Mouse (Mus musculus): Measurements from ENCODE around the gene Ltbp1. TPM values are rescaled to one million over a fixed set of nuclear protein-coding genes. Genes with fewer than 3 reads are reported as not detected.

Ltbp1 gene
- polyA plus RNA-seq, 1 experiment from 2014 or later, result 4.2 TPM

DNA sequence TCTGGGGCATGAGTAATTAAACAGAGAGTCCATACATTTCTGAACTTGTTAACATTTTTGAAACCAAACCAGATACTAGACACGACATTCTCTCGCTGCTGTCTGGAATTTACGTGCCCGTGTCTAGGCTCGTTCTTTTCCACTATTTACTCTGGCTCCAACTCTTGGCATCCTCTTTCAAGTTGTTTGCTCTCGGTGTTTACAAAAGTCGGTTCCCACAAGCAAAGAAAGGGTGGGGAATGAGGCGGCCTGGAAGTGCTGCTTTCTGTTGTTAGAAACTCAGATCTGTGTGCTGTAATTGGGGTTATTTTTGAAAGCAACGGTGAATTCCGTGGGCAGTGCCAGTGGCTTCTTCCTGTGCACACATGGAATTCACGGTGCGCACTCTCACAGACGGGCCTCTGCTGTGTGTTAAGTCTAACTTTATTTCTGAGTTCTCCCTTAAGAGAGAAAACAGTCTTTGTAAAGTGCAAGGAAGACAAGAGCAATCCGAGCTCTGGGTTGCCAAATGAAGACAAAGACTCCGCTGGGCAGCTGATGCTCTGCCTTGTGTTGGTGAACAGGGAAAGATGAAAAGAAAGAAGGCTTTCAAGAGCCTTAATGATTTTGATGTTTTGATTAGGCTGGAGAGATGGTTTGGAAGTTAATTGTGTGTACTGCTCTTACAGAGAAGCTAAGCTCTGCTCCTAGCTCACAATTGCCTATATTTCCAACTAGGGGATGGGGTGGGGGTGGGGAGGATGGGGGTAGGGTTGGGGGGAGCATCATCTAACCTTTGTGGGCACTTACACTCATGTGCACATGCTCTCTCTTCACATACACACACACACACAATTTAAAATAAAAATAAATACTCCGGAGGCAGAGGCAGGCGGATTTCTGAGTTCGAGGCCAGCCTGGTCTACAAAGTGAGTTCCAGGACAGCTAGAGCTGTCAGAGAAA is 302.0 kb downstream of the Ltbp1 start:
- no peaks in the 10 kb centered on the region for H3K4me1 ChIP-seq (replicated peaks; ENCODE audit: control insufficient read depth, insufficient read depth, low read length)
- no peaks in the 10 kb centered on the region for H3K9me3 ChIP-seq (ENCODE audit: control insufficient read depth, low read length)
- no peak overlapping the region for H3K9ac ChIP-seq (ENCODE audit: low read length)
- no peaks in the 10 kb centered on the region for H3K27me3 ChIP-seq (ENCODE audit: control insufficient read depth, insufficient read depth, low read length)
- ATAC-seq (replicated peaks; ENCODE audit: low FRiP score) (peak; percentile 66), DNase-seq (ENCODE audit: low spot score) (no peak)
- H3K4me2 ChIP-seq (ENCODE audit: low read depth, low read length, severe bottlenecking), result no peak overlapping the region
- H3K4me3 ChIP-seq (ENCODE audit: low read depth, low read length), result no peak overlapping the region
- H3K27ac ChIP-seq (ENCODE audit: low read depth, low read length), result no peak overlapping the region
- no peaks in the 10 kb centered on the region for H3K36me3 ChIP-seq (ENCODE audit: control insufficient read depth, insufficient read depth, low read length)
- 54% methylated on average over 18 of the region's 18 CpGs for WGBS

DNA sequence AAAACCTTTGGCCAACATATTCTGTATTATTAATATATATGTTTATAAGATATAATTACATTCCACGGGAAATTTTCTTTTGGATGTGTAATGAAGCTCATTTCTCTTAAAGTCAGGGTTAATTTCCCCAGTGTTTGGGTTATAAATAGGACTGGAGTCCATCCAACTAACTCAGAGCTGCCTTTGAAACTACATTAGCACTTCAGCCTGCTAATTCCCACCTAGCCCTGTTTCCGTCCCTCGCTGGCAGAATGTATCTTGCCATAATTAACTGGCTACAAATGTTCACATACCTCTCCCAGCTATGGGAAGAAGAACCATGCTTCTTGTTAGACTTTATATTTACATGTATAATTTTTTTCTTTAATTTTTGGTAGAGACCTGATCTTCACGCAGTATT is 311.7 kb downstream of the Ltbp1 start:
- Histone ChIP-seq H3K4me3 (ENCODE audit: low read depth, low read length) (no peak overlapping the region), H3K9ac (ENCODE audit: low read length) (no peak overlapping the region), H3K27ac (ENCODE audit: low read depth, low read length) (no peak overlapping the region), H3K36me3 (ENCODE audit: control insufficient read depth, insufficient read depth, low read length) (no peaks in the 10 kb centered on the region), H3K4me1 (replicated peaks; ENCODE audit: control insufficient read depth, insufficient read depth, low read length) (no peaks in the 10 kb centered on the region), H3K9me3 (ENCODE audit: control insufficient read depth, low read length) (no peaks in the 10 kb centered on the region), H3K4me2 (ENCODE audit: low read depth, low read length, severe bottlenecking) (no peak overlapping the region), H3K27me3 (ENCODE audit: control insufficient read depth, insufficient read depth, low read length) (no peaks in the 10 kb centered on the region)
- WGBS, result 91% methylated on average over 4 of the region's 4 CpGs
- no peak for ATAC-seq (replicated peaks; ENCODE audit: low FRiP score)
- no peak for DNase-seq (ENCODE audit: low spot score)

DNA sequence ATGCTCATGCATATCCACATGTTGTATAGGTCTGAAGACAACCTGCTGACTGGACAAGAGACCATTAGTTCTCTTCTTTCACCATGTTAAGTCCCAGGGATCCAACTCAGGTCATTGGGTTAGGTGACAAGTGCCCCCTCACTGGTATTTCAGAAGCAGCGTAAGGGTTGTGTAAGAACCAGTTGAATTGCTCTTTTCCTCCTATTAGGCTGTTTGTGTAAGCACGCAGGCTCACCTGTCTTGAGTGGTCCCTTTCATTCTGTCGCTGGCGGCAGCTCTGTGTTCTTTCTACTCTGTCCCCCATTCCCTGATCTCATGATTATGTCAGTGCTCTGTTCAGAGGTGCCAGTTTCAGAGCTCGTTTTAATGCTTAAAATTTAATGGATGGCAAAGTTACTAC is 317.9 kb downstream of the Ltbp1 start:
- Histone ChIP-seq H3K4me2 (ENCODE audit: low read depth, low read length, severe bottlenecking) (no peak overlapping the region), H3K9ac (ENCODE audit: low read length) (no peak overlapping the region), H3K27me3 (ENCODE audit: control insufficient read depth, insufficient read depth, low read length) (no peaks in the 10 kb centered on the region), H3K36me3 (ENCODE audit: control insufficient read depth, insufficient read depth, low read length) (no peaks in the 10 kb centered on the region), H3K9me3 (ENCODE audit: control insufficient read depth, low read length) (no peaks in the 10 kb centered on the region), H3K27ac (ENCODE audit: low read depth, low read length) (no peak overlapping the region), H3K4me1 (replicated peaks; ENCODE audit: control insufficient read depth, insufficient read depth, low read length) (no peaks in the 10 kb centered on the region), H3K4me3 (ENCODE audit: low read depth, low read length) (no peak overlapping the region)
- ATAC-seq (replicated peaks; ENCODE audit: low FRiP score), result no peak
- no peak for DNase-seq (ENCODE audit: low spot score)
- WGBS, result 90% methylated on average over 5 of the region's 5 CpGs

GRCm38 (mm10) chr17:75323766-75324165 is 318.4 kb downstream of the Ltbp1 start:
- Histone ChIP-seq H3K9ac (ENCODE audit: low read length) (no peak overlapping the region), H3K4me3 (ENCODE audit: low read depth, low read length) (no peak overlapping the region), H3K4me2 (ENCODE audit: low read depth, low read length, severe bottlenecking) (no peak overlapping the region), H3K36me3 (ENCODE audit: control insufficient read depth, insufficient read depth, low read length) (no peaks in the 10 kb centered on the region), H3K27me3 (ENCODE audit: control insufficient read depth, insufficient read depth, low read length) (no peaks in the 10 kb centered on the region), H3K4me1 (replicated peaks; ENCODE audit: control insufficient read depth, insufficient read depth, low read length) (no peaks in the 10 kb centered on the region), H3K27ac (ENCODE audit: low read depth, low read length) (no peak overlapping the region), H3K9me3 (ENCODE audit: control insufficient read depth, low read length) (no peaks in the 10 kb centered on the region)
- no peak for DNase-seq (ENCODE audit: low spot score)
- WGBS, result 92% methylated on average over 10 of the region's 10 CpGs
- no peak for ATAC-seq (replicated peaks; ENCODE audit: low FRiP score)

DNA sequence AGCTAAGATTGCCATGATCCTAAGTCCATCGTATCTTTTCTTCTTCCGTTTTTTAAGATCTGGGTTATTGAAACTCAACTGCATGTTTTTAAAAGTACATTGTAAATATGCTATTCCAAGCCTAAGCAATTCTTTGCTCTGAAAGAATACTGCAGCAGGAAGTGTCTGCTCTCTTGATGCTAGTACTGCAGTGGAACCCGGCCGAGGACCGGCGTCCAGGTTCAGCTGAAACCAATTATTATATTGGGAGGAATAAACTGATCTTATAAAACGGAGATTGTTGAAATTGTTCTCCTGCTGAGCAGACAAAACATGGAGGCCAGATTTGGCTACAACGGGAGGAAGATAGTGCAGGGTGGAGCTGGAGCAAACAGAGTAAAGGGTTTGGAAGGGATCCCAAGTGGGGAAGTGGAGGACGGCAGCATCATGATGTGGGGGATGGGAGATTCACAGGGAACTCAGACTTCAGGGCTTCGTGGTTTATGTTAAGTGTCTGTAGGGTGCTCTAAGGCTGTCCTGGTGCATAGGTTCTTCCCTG is 322.8 kb downstream of the Ltbp1 start:
- Histone ChIP-seq H3K27me3 (ENCODE audit: control insufficient read depth, insufficient read depth, low read length) (no peaks in the 10 kb centered on the region), H3K9ac (ENCODE audit: low read length) (no peak overlapping the region), H3K4me3 (ENCODE audit: low read depth, low read length) (no peak overlapping the region), H3K4me1 (replicated peaks; ENCODE audit: control insufficient read depth, insufficient read depth, low read length) (no peaks in the 10 kb centered on the region), H3K36me3 (ENCODE audit: control insufficient read depth, insufficient read depth, low read length) (no peaks in the 10 kb centered on the region), H3K4me2 (ENCODE audit: low read depth, low read length, severe bottlenecking) (no peak overlapping the region), H3K27ac (ENCODE audit: low read depth, low read length) (no peak overlapping the region), H3K9me3 (ENCODE audit: control insufficient read depth, low read length) (no peaks in the 10 kb centered on the region)
- no peak for DNase-seq (ENCODE audit: low spot score)
- no peak for ATAC-seq (replicated peaks; ENCODE audit: low FRiP score)
- 86% methylated on average over 10 of the region's 10 CpGs for WGBS

- H3K27ac ChIP-seq (ENCODE audit: low read depth, low read length), result no peak overlapping the region
- no peak overlapping the region for H3K4me3 ChIP-seq (ENCODE audit: low read depth, low read length)
- H3K27me3 ChIP-seq (ENCODE audit: control insufficient read depth, insufficient read depth, low read length), result no peaks in the 10 kb centered on the region
- WGBS, result 90% methylated on average over 6 of the region's 6 CpGs
- no peaks in the 10 kb centered on the region for H3K4me1 ChIP-seq (replicated peaks; ENCODE audit: control insufficient read depth, insufficient read depth, low read length)
- ATAC-seq (replicated peaks; ENCODE audit: low FRiP score) (no peak), DNase-seq (ENCODE audit: low spot score) (no peak)
- no peak overlapping the region for H3K4me2 ChIP-seq (ENCODE audit: low read depth, low read length, severe bottlenecking)
- no peaks in the 10 kb centered on the region for H3K9me3 ChIP-seq (ENCODE audit: control insufficient read depth, low read length)
- H3K36me3 ChIP-seq (ENCODE audit: control insufficient read depth, insufficient read depth, low read length), result no peaks in the 10 kb centered on the region
- H3K9ac ChIP-seq (ENCODE audit: low read length), result no peak overlapping the region
Measured at GRCm38 (mm10) chr17:75330366-75330765, 325.0 kb downstream of the Ltbp1 start.

GRCm38 (mm10) chr17:75331421-75331951 is 326.1 kb downstream of the Ltbp1 start:
- Histone ChIP-seq H3K9me3 (ENCODE audit: control insufficient read depth, low read length) (no peaks in the 10 kb centered on the region), H3K4me3 (ENCODE audit: low read depth, low read length) (no peak overlapping the region), H3K27ac (ENCODE audit: low read depth, low read length) (no peak overlapping the region), H3K4me1 (replicated peaks; ENCODE audit: control insufficient read depth, insufficient read depth, low read length) (no peaks in the 10 kb centered on the region), H3K4me2 (ENCODE audit: low read depth, low read length, severe bottlenecking) (no peak overlapping the region), H3K9ac (ENCODE audit: low read length) (no peak overlapping the region), H3K36me3 (ENCODE audit: control insufficient read depth, insufficient read depth, low read length) (no peaks in the 10 kb centered on the region), H3K27me3 (ENCODE audit: control insufficient read depth, insufficient read depth, low read length) (no peaks in the 10 kb centered on the region)
- DNase-seq (ENCODE audit: low spot score), result no peak
- ATAC-seq (replicated peaks; ENCODE audit: low FRiP score), result no peak
- WGBS, result 92% methylated on average over 6 of the region's 6 CpGs

DNA sequence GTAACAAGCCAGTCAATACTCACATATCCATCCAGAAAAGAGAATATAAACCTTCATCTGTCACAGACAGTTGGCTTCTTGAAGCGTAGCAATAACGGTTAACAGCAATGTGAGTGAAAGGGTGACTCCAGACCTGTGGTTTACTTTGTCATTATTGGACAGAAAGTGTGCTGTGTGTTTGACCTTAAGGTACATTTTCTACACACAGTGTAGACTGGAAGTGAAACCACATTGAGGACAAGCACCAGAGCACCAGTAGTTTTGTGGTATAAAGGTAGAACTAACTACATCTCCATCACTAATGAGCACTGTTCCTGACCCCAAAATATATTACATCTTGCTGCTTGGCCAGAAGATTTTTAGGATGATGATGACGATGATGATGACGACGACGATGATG is 326.9 kb downstream of the Ltbp1 start:
- no peak overlapping the region for H3K4me2 ChIP-seq (ENCODE audit: low read depth, low read length, severe bottlenecking)
- H3K27ac ChIP-seq (ENCODE audit: low read depth, low read length), result no peak overlapping the region
- H3K4me1 ChIP-seq (replicated peaks; ENCODE audit: control insufficient read depth, insufficient read depth, low read length), result no peaks in the 10 kb centered on the region
- DNase-seq (ENCODE audit: low spot score) (no peak), ATAC-seq (replicated peaks; ENCODE audit: low FRiP score) (no peak)
- no peak overlapping the region for H3K9ac ChIP-seq (ENCODE audit: low read length)
- H3K4me3 ChIP-seq (ENCODE audit: low read depth, low read length), result no peak overlapping the region
- H3K27me3 ChIP-seq (ENCODE audit: control insufficient read depth, insufficient read depth, low read length), result no peaks in the 10 kb centered on the region
- H3K36me3 ChIP-seq (ENCODE audit: control insufficient read depth, insufficient read depth, low read length), result no peaks in the 10 kb centered on the region
- WGBS, result 97% methylated on average over 6 of the region's 6 CpGs
- no peaks in the 10 kb centered on the region for H3K9me3 ChIP-seq (ENCODE audit: control insufficient read depth, low read length)

All from forebrain, embryonic 11.5 days (tissue).